Mouse (Mus musculus) hindbrain, embryonic 11.5 days (tissue): ENCODE measurements around the gene Emx2. TPM values are rescaled to one million over a fixed set of nuclear protein-coding genes. Genes with fewer than 3 reads are reported as not detected.

Source experiments
- ATAC-seq: fragments of 200-750 bp; cut with Nextera tagmentation; 2 replicates; pipeline ENCODE4 v1.8.0; 2017; ENCODE audit warnings: mild to moderate bottlenecking, moderate TSS enrichment, moderate library complexity; ENCODE audit not compliant: low FRiP score
- DNase-seq: peaks from one replicate; pipeline ENCODE4 v3.0.0-alpha.2; 2015; ENCODE audit warnings: low spot score
- H3K27ac ChIP-seq: fragments of 300-500 bp; sonication (generic); 2 replicates; pipeline ENCODE4 v1.5.1; 2014; ENCODE audit warnings: mild to moderate bottlenecking, low read depth, low read length
- H3K27me3 ChIP-seq: fragments of 300-500 bp; sonication (generic); 2 replicates; pipeline ENCODE4 v1.6.1; 2014; ENCODE audit warnings: mild to moderate bottlenecking, low read length, moderate library complexity, mixed read lengths; ENCODE audit not compliant: control insufficient read depth, insufficient read depth
- H3K36me3 ChIP-seq: fragments of 300-500 bp; sonication (generic); 2 replicates; pipeline ENCODE4 v1.6.1; 2014; ENCODE audit warnings: mild to moderate bottlenecking, low read length, moderate library complexity, mixed read lengths; ENCODE audit not compliant: control insufficient read depth, insufficient read depth
- H3K4me1 ChIP-seq: fragments of 300-500 bp; sonication (generic); replicated peaks from 2 replicates; pipeline ENCODE4 v1.6.1; 2014; ENCODE audit warnings: low read length, mixed read lengths; ENCODE audit not compliant: control insufficient read depth, insufficient read depth
- H3K4me2 ChIP-seq: fragments of 300-500 bp; sonication (generic); replicated peaks from 2 replicates; pipeline ENCODE4 v1.6.1; 2014; ENCODE audit warnings: mild to moderate bottlenecking, low read depth, low read length
- H3K4me3 ChIP-seq: fragments of 300-500 bp; sonication (generic); 2 replicates; pipeline ENCODE4 v1.5.1; 2014; ENCODE audit warnings: low read depth, low read length
- H3K9ac ChIP-seq: fragments of 300-500 bp; sonication (generic); 2 replicates; pipeline ENCODE4 v1.6.1; 2014; ENCODE audit warnings: low read depth, low read length
- H3K9me3 ChIP-seq: fragments of 300-500 bp; sonication (generic); 2 replicates; pipeline ENCODE4 v1.6.1; 2016; ENCODE audit warnings: low read length; ENCODE audit not compliant: control insufficient read depth
- WGBS: fragments of 180-500 bp; shearing (Covaris S2); extraction: QIAGEN DNeasy Blood & Tissue Kit; methylation state at CpG from one replicate; pipeline ENCODE4 v1.1.7; 2014; 5-methylcytosine and 5-hydroxymethylcytosine counted together
- polyA plus RNA-seq: library from polyadenylated mRNA; unstranded; fragments of >200 nt; fragmentation: Nextera tagmentation; extraction: Ambion mirVana; gene quantifications from 2 replicates; pipeline ENCODE4 v1.2.1, GENCODE M21; 2014

Emx2 gene
- polyA plus RNA-seq, 1 experiment from 2014 or later: 1.0 TPM

GRCm38 (mm10) chr19:59450561-59451135 lies 7.5 kb upstream of the Emx2 start:
- no peaks in the 10 kb centered on the region for H3K36me3 ChIP-seq
- DNase-seq (peak; percentile 52), ATAC-seq (no peak)
- no peaks in the 10 kb centered on the region for H3K4me1 ChIP-seq
- H3K4me2 ChIP-seq: no peak overlapping the region
- no peak overlapping the region for H3K4me3 ChIP-seq
- H3K27me3 ChIP-seq: peaks cover 72% of the 10 kb centered on the region
- 6% methylated on average over 14 of the region's 14 CpGs for WGBS
- H3K27ac ChIP-seq: no peak overlapping the region
- H3K9me3 ChIP-seq: no peaks in the 10 kb centered on the region
- H3K9ac ChIP-seq: no peak overlapping the region

DNA sequence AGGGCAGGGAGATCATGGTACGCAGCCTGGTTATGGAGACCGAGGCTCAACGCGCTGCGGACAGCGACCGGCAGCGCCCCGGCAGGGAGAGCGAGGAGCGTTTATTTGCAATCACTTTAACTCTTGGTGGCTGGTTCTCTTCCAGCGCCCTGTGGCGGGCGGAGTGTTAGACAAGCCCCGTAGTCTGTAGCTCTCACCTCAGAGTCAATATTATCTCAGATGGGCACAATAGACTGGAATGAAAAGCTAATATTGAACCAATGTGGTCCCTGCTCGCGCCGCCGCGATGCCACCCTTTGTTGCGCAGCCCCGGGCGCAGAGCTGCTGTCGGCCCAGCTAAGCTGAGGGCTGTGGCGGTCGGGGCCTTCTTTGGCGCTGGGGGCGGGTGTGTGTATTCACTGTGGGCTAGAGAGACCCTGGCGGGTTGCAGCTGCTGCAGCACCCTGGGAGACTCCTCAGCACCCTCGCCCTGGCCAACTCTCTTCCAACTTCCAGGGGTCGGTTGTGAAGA lies 6.7 kb upstream of the Emx2 start:
- H3K4me2 ChIP-seq: 0 out of 2 replicates have a peak overlapping the region, but pooled peaks have one; percentile 8
- H3K9ac ChIP-seq: no peak overlapping the region
- no peaks in the 10 kb centered on the region for H3K36me3 ChIP-seq
- no peaks in the 10 kb centered on the region for H3K4me1 ChIP-seq
- peak; percentile 72 for DNase-seq
- no peak overlapping the region for H3K27ac ChIP-seq
- WGBS: under 1% methylated on average over 31 of the region's 31 CpGs
- ATAC-seq: no peak
- no peak overlapping the region for H3K4me3 ChIP-seq
- H3K9me3 ChIP-seq: no peaks in the 10 kb centered on the region
- peaks cover 80% of the 10 kb centered on the region for H3K27me3 ChIP-seq

- no peak overlapping the region for H3K9ac ChIP-seq
- no peaks in the 10 kb centered on the region for H3K4me1 ChIP-seq
- WGBS: 2% methylated on average over 4 of the region's 4 CpGs
- peaks cover 88% of the 10 kb centered on the region for H3K27me3 ChIP-seq
- no peaks in the 10 kb centered on the region for H3K36me3 ChIP-seq
- DNase-seq: peak; percentile 34
- H3K9me3 ChIP-seq: no peaks in the 10 kb centered on the region
- no peak for ATAC-seq
- no peak overlapping the region for H3K4me2 ChIP-seq
- no peak overlapping the region for H3K27ac ChIP-seq
- no peak overlapping the region for H3K4me3 ChIP-seq
Measured at GRCm38 (mm10) chr19:59452321-59452720, 5.9 kb upstream of the Emx2 start.

DNA sequence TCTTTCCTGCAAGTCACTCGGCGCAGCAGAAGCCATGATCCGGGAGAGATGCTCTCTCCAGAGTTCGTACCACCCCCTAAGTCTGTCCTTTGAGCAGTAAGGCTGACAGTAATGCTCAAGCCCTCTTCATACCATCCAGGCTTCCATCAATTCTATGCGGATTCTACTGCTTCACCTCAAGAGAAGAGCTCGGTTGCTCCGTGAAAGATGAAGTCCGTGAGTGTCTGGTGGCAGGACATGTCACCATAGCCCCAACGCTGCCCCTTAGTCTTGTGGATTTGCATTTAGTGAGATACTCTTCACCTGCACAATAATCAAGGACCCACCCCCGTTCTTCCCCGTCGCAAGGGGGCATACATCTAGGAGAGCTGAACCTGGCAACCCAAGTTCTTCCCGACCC lies 4.6 kb upstream of the Emx2 start:
- no peak overlapping the region for H3K4me3 ChIP-seq
- no peak overlapping the region for H3K27ac ChIP-seq
- DNase-seq (no peak), ATAC-seq (no peak)
- H3K36me3 ChIP-seq: no peaks in the 10 kb centered on the region
- H3K4me1 ChIP-seq: 0 out of 2 replicates have a peak, but pooled peaks cover 2% of the 10 kb centered on the region
- peaks cover 92% of the 10 kb centered on the region for H3K27me3 ChIP-seq
- 7% methylated on average over 13 of the region's 13 CpGs for WGBS
- H3K4me2 ChIP-seq: no peak overlapping the region
- H3K9ac ChIP-seq: no peak overlapping the region
- H3K9me3 ChIP-seq: no peaks in the 10 kb centered on the region

DNA sequence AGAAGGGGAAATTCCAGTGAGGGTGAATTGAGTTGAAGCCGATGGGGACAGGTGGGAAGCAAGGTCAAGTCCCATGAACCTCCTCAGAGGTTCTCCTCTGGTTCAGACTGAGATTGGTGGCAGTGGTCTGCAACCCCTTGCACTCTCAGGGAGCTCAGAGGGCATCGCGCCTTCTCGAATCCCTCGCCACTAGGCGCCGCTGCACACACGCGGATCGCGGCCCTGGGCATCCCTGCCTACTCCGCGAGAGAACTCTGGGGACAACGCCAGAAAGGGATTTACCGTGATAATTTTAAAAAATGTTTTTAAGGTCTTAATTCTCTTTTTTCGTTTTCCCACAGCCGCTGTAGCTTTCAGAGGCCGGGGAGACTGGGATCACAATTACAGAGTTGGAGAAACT lies 4.0 kb upstream of the Emx2 start:
- peak; percentile 69; the same call in 1 of the 2 replicates for ATAC-seq
- Histone ChIP-seq H3K4me1 (0 out of 2 replicates have a peak, but pooled peaks cover 2% of the 10 kb centered on the region), H3K27ac (no peak overlapping the region), H3K4me2 (no peak overlapping the region), H3K4me3 (no peak overlapping the region), H3K9me3 (no peaks in the 10 kb centered on the region), H3K27me3 (peaks cover 90% of the 10 kb centered on the region), H3K36me3 (no peaks in the 10 kb centered on the region), H3K9ac (no peak overlapping the region)
- WGBS: 0% methylated on average over 18 of the region's 18 CpGs
- peak; percentile 90 for DNase-seq

- peaks cover 88% of the 10 kb centered on the region for H3K27me3 ChIP-seq
- H3K9me3 ChIP-seq: no peaks in the 10 kb centered on the region
- peak; percentile 53 for DNase-seq
- 4% methylated on average over 7 of the region's 7 CpGs for WGBS
- H3K36me3 ChIP-seq: no peaks in the 10 kb centered on the region
- no peak overlapping the region for H3K9ac ChIP-seq
- H3K4me2 ChIP-seq: no peak overlapping the region
- no peak overlapping the region for H3K4me3 ChIP-seq
- H3K27ac ChIP-seq: no peak overlapping the region
- ATAC-seq: no peak
- 0 out of 2 replicates have a peak, but pooled peaks cover 4% of the 10 kb centered on the region for H3K4me1 ChIP-seq
Measured at GRCm38 (mm10) chr19:59455671-59456070, 2.5 kb upstream of the Emx2 start.

GRCm38 (mm10) chr19:59457011-59457945 lies 894 bp upstream of the Emx2 start:
- Histone ChIP-seq H3K36me3 (no peaks in the 10 kb centered on the region), H3K27ac (no peak overlapping the region), H3K27me3 (peaks cover 89% of the 10 kb centered on the region), H3K4me3 (peak overlapping the region; percentile 31; the same call in 1 of the 2 replicates), H3K4me1 (0 out of 2 replicates have a peak, but pooled peaks cover 4% of the 10 kb centered on the region), H3K9ac (no peak overlapping the region), H3K9me3 (no peaks in the 10 kb centered on the region), H3K4me2 (no peak overlapping the region)
- WGBS: 2% methylated on average over 23 of the region's 23 CpGs
- ATAC-seq: no peak
- DNase-seq: peak; percentile 66

DNA sequence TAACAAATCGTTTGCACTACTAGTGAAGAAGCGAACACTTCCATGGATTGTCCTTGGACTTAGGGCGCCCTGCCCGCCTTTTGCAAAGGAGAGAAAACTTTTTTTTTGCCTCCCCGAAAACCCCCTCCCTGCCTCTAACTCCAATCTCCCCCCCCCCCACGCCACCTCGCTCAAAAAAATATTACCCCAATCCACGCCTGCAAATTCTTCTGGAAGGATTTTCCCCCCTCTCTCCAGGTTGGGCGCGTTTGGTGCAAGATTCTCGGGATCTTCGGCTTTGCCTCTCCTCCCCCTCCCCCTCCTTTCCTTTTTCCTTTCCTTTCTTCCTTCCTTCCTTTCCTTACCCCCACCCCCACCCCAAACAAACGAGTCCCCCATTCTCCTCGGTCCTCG lies 567 bp downstream of the Emx2 start:
- Histone ChIP-seq H3K36me3 (no peaks in the 10 kb centered on the region), H3K4me1 (0 out of 2 replicates have a peak, but pooled peaks cover 4% of the 10 kb centered on the region), H3K27ac (no peak overlapping the region), H3K9ac (no peak overlapping the region), H3K4me2 (peak overlapping the region; percentile 33), H3K9me3 (no peaks in the 10 kb centered on the region), H3K4me3 (peak overlapping the region; percentile 31), H3K27me3 (peaks cover 89% of the 10 kb centered on the region)
- ATAC-seq (no peak), DNase-seq (no peak)
- WGBS: 2% methylated on average over 15 of the region's 15 CpGs
